Mouse (Mus musculus) small intestine, adult 2 months (tissue): ENCODE data around the gene Tmem108.
"Not testable (repeated sequence)": the region's sequence is repeated elsewhere in the genome, so short reads cannot be mapped to it uniquely, and the experiment has no call there.

Source experiments
- CTCF ChIP-seq: fragments of 200-500 bp; IDR thresholded peaks from 2 replicates; pipeline ENCODE4 v1.5.1; 2012; ENCODE audit warnings: low read depth, mild to moderate bottlenecking, control low read depth, inconsistent platforms, low read length, moderate library complexity, mixed read lengths; ENCODE audit not compliant: insufficient replicate concordance, insufficient read length; ENCODE audit errors: extremely low read depth
- POLR2A ChIP-seq: fragments of 200-500 bp; IDR thresholded peaks from 2 replicates; pipeline ENCODE4 v1.6.1; 2012; ENCODE audit warnings: low read depth, mild to moderate bottlenecking, control low read depth, inconsistent platforms, low read length, moderate library complexity

DNA sequence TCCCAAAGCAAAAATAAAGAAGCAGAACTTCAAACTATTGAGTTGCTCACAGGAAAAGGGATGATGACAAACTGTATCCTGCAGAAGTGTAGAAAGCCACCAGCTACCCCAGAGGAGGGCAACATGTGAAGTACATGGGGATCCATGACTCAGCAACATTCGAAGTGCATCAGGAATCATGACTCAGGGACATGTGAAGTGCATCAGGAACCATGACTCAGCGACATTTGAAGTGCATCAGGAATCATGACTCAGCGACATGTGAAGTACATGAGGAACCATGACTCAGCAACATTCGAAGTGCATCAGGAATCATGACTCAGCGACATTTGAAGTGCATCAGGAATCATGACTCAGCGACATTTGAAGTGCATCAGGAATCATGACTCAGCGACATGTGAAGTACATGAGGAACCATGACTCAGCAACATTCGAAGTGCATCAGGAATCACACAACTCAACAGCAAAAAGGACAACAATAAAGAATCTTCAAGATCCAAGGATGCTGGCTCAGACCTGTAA lies 91.0 kb downstream of the Tmem108 start:
- TF ChIP-seq POLR2A, CTCF: not testable (repeated sequence)
